Mouse (Mus musculus) intestine, embryonic 14.5 days (tissue): ENCODE results near the gene Ly6g6e. TPM values are rescaled to one million over a fixed set of nuclear protein-coding genes. Genes with fewer than 3 reads are reported as not detected.

ENCODE experiments used
- ATAC-seq: fragments of 200-750 bp; cut with Nextera tagmentation; replicated peaks from 2 replicates; pipeline ENCODE4 v1.8.0; 2017; ENCODE audit warnings: low read depth, moderate number of reproducible peaks, moderate TSS enrichment, moderate library complexity; ENCODE audit not compliant: low FRiP score, low TSS enrichment
- DNase-seq: peaks from one replicate; pipeline ENCODE4 v3.0.0-alpha.2; 2018; ENCODE audit warnings: low spot score
- H3K27ac ChIP-seq: fragments of 300-500 bp; sonication (generic); 2 replicates; pipeline ENCODE4 v1.5.1; 2014; ENCODE audit warnings: low read depth, mild to moderate bottlenecking, control low read depth
- H3K27me3 ChIP-seq: fragments of 300-500 bp; sonication (generic); replicated peaks from 2 replicates; pipeline ENCODE4 v1.6.1; 2014; ENCODE audit warnings: low read length, control low read depth; ENCODE audit not compliant: control insufficient read depth, insufficient read depth
- H3K36me3 ChIP-seq: fragments of 300-500 bp; sonication (generic); 2 replicates; pipeline ENCODE4 v1.6.1; 2014; ENCODE audit warnings: low read length, control low read depth; ENCODE audit not compliant: control insufficient read depth, insufficient read depth
- H3K4me1 ChIP-seq: fragments of 300-500 bp; sonication (generic); replicated peaks from 2 replicates; pipeline ENCODE4 v1.6.1; 2014; ENCODE audit warnings: low read length, control low read depth, mixed read lengths; ENCODE audit not compliant: control insufficient read depth, insufficient read depth
- H3K4me2 ChIP-seq: fragments of 300-500 bp; sonication (generic); 2 replicates; pipeline ENCODE4 v1.6.1; 2014; ENCODE audit warnings: low read length
- H3K4me3 ChIP-seq: fragments of 300-500 bp; sonication (generic); 2 replicates; pipeline ENCODE4 v1.5.1; 2014; ENCODE audit warnings: low read depth, low read length, control low read depth, mixed read lengths
- H3K9ac ChIP-seq: fragments of 300-500 bp; sonication (generic); 2 replicates; pipeline ENCODE4 v1.6.1; 2014; ENCODE audit warnings: mild to moderate bottlenecking, low read length
- H3K9me3 ChIP-seq: fragments of 300-500 bp; sonication (generic); 2 replicates; pipeline ENCODE4 v1.6.1; 2016; ENCODE audit warnings: low read length, control low read depth; ENCODE audit not compliant: control insufficient read depth
- WGBS: fragments of 180-500 bp; shearing (Covaris S2); extraction: QIAGEN DNeasy Blood & Tissue Kit; methylation state at CpG from one replicate; pipeline ENCODE4 v1.1.7; 2014; 5-methylcytosine and 5-hydroxymethylcytosine counted together
- polyA plus RNA-seq: library from polyadenylated mRNA; unstranded; fragments of >200 nt; fragmentation: Nextera tagmentation; extraction: Ambion mirVana; gene quantifications from 2 replicates; pipeline ENCODE4 v1.2.1, GENCODE M21; 2014

The Ly6g6e gene
- polyA plus RNA-seq, 1 experiment from 2014 or later, result 2.8 TPM

DNA sequence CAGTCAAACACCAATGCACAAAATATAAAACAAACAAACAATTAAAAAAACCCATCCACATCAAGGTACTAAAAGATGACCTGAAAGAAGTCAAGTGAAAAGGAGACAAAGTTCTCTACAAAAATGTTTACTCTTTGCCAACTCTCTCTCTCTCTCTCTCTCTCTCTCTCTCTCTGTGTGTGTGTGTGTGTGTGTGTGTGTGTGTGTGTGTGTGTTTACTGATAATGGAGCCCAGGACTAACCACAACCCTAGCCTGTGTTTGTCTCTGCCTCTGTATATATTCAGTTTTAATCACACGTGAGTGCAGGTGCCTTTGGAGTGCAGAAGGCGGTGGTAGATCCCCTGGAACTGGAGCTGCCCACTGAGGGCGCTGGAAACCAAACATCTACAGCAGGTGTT is 19.6 kb upstream of the Ly6g6e start:
- 73% methylated on average over 3 of the region's 3 CpGs for WGBS
- DNase-seq (no peak), ATAC-seq (no peak)
- Histone ChIP-seq H3K27ac (no peak overlapping the region), H3K9me3 (no peaks in the 10 kb centered on the region), H3K4me3 (no peak overlapping the region), H3K4me1 (peaks cover 20% of the 10 kb centered on the region), H3K36me3 (peaks cover 77% of the 10 kb centered on the region), H3K9ac (no peak overlapping the region), H3K27me3 (no peaks in the 10 kb centered on the region), H3K4me2 (no peak overlapping the region)

- peak overlapping the region; percentile 89; the same call in 1 of the 2 replicates for H3K4me3 ChIP-seq
- WGBS, result 58% methylated on average over 9 of the region's 9 CpGs
- peaks cover 12% of the 10 kb centered on the region for H3K4me1 ChIP-seq
- peak overlapping the region; percentile 99; the same call in 1 of the 2 replicates for H3K4me2 ChIP-seq
- 0 out of 2 replicates have a peak overlapping the region, but pooled peaks have one; percentile 5 for H3K9ac ChIP-seq
- H3K9me3 ChIP-seq, result no peaks in the 10 kb centered on the region
- peak overlapping the region; percentile 94; the same call in 1 of the 2 replicates for H3K27ac ChIP-seq
- ATAC-seq (peak; percentile 5; the same call in 1 of the 2 replicates), DNase-seq (no peak)
- H3K27me3 ChIP-seq, result no peaks in the 10 kb centered on the region
- H3K36me3 ChIP-seq, result peaks cover 68% of the 10 kb centered on the region
Observed at GRCm38 (mm10) chr17:35058316-35058715, 18.4 kb upstream of the Ly6g6e start.

- WGBS, result under 1% methylated on average over 57 of the region's 57 CpGs
- Histone ChIP-seq H3K4me1 (peaks cover 13% of the 10 kb centered on the region), H3K36me3 (peaks cover 59% of the 10 kb centered on the region), H3K4me2 (peak within 1 kb of the TSS; percentile 99), H3K9ac (peak within 1 kb of the TSS; percentile 81), H3K27me3 (no peaks in the 10 kb centered on the region), H3K27ac (peak within 1 kb of the TSS; percentile 94), H3K9me3 (no peaks in the 10 kb centered on the region), H3K4me3 (peak within 1 kb of the TSS; percentile 89)
- DNase-seq (peak; percentile 97), ATAC-seq (peak; percentile 91)
Observed at GRCm38 (mm10) chr17:35058911-35059892, 17.5 kb upstream of the Ly6g6e start, which contains the start of gene Ddah2. Gene Ddah2 (plus strand): TSS chr17:35059035.

DNA sequence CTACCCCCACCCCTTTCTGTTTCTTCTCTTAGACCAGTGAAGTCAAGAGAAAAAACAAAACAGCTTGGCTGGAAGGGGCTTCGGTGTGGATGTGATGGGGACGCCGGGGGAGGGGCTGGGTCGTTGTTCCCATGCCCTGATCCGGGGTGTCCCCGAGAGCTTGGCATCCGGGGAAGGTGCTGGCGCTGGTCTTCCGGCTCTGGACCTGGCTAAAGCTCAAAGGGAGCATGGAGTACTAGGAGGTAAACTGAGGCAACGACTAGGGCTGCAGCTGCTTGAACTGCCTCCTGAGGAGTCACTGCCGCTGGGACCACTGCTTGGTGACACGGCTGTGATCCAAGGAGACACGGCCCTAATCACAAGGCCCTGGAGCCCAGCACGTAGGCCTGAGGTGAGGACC is 16.6 kb upstream of the Ly6g6e start:
- H3K36me3 ChIP-seq, result peaks cover 52% of the 10 kb centered on the region
- 26% methylated on average over 14 of the region's 14 CpGs for WGBS
- no peak for ATAC-seq

DNA sequence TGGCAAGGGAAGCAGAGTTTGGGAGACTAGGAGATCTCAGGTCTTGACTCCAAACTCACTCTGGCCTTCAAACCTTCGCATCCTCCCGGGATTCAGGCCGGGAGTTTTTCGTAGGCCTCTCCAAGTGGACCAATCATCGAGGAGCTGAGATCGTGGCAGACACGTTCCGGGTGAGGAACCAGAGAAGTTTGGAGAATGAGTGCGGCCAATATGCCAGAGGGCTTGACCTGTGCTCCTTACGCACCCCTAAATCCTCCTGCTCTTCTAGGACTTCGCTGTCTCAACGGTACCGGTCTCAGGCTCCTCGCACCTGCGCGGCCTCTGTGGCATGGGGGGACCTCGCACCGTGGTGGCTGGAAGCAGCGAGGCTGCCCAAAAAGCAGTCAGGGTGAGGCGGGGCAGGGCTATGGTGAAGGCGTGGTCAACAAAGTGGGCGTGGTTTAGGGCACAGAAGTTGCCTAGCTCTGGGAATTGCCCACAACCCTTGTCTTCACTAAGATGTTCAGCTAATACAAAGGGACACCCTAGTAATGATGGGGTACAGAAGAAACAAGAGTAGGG is 15.9 kb upstream of the Ly6g6e start:
- WGBS, result 58% methylated on average over 22 of the region's 22 CpGs
- peak overlapping the region; percentile 81 for H3K9ac ChIP-seq

More for the DNA sequence above, 16.6 kb upstream of the Ly6g6e start:
- Histone ChIP-seq H3K9ac (peak overlapping the region; percentile 81), H3K27me3 (no peaks in the 10 kb centered on the region), H3K9me3 (no peaks in the 10 kb centered on the region), H3K4me3 (peak overlapping the region; percentile 89), H3K27ac (no peak overlapping the region), H3K4me2 (peak overlapping the region; percentile 99), H3K4me1 (peaks cover 21% of the 10 kb centered on the region)
- DNase-seq, result no peak

GRCm38 (mm10) chr17:35061299-35061698 is 15.4 kb upstream of the Ly6g6e start:
- peaks cover 4% of the 10 kb centered on the region; the same call in 1 of the 2 replicates for H3K27me3 ChIP-seq
- H3K36me3 ChIP-seq, result peaks cover 39% of the 10 kb centered on the region
- H3K4me1 ChIP-seq, result peaks cover 28% of the 10 kb centered on the region
- no peaks in the 10 kb centered on the region for H3K9me3 ChIP-seq
- no peak overlapping the region for H3K9ac ChIP-seq
- H3K27ac ChIP-seq, result no peak overlapping the region
- no peak for ATAC-seq
- H3K4me3 ChIP-seq, result no peak overlapping the region
- DNase-seq, result no peak
- 84% methylated on average over 8 of the region's 8 CpGs for WGBS
- no peak overlapping the region for H3K4me2 ChIP-seq

More for the DNA sequence above, 15.9 kb upstream of the Ly6g6e start:
- ATAC-seq, result no peak
- H3K4me1 ChIP-seq, result peaks cover 28% of the 10 kb centered on the region
- H3K4me3 ChIP-seq, result peak overlapping the region; percentile 89
- peak overlapping the region; percentile 99 for H3K4me2 ChIP-seq
- H3K36me3 ChIP-seq, result peaks cover 44% of the 10 kb centered on the region
- DNase-seq, result no peak
- H3K9me3 ChIP-seq, result no peaks in the 10 kb centered on the region
- H3K27ac ChIP-seq, result no peak overlapping the region
- no peaks in the 10 kb centered on the region for H3K27me3 ChIP-seq

DNA sequence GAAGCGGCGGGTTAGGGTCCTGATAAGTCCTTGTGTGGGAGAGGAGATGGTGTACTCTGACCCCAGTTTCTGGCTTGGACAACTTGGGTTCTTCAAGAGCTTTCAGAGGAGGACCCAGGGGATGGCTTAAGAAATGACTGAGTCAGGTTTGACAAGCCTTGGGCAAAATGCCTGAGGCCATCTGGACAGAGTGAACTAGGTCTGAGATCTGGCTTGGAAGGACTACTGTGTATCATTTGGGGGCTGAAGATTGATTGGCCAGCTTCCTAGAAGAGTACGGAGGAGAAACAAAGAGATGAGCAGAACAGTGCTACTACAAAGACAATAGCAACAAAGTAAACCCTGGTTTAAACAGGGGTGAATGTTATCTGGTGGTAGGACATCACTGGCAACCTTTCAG is 13.2 kb upstream of the Ly6g6e start:
- H3K4me3 ChIP-seq, result no peak overlapping the region
- no peak for ATAC-seq
- H3K9ac ChIP-seq, result no peak overlapping the region
- H3K27ac ChIP-seq, result no peak overlapping the region
- DNase-seq, result no peak
- H3K36me3 ChIP-seq, result peaks cover 21% of the 10 kb centered on the region
- 85% methylated on average over 3 of the region's 3 CpGs for WGBS
- H3K27me3 ChIP-seq, result peaks cover 9% of the 10 kb centered on the region; the same call in 1 of the 2 replicates
- no peak overlapping the region for H3K4me2 ChIP-seq
- peaks cover 28% of the 10 kb centered on the region for H3K4me1 ChIP-seq
- H3K9me3 ChIP-seq, result no peaks in the 10 kb centered on the region

GRCm38 (mm10) chr17:35064378-35064877 is 12.3 kb upstream of the Ly6g6e start:
- H3K4me2 ChIP-seq, result peak overlapping the region; percentile 71
- ATAC-seq (no peak), DNase-seq (no peak)
- H3K4me1 ChIP-seq, result peaks cover 28% of the 10 kb centered on the region
- H3K27me3 ChIP-seq, result peaks cover 9% of the 10 kb centered on the region; the same call in 1 of the 2 replicates
- H3K27ac ChIP-seq, result peak overlapping the region; percentile 29; the same call in 1 of the 2 replicates
- WGBS, result 33% methylated on average over 10 of the region's 10 CpGs
- no peak overlapping the region for H3K9ac ChIP-seq
- peaks cover 20% of the 10 kb centered on the region for H3K36me3 ChIP-seq
- peak overlapping the region; percentile 2; the same call in 1 of the 2 replicates for H3K4me3 ChIP-seq
- no peaks in the 10 kb centered on the region for H3K9me3 ChIP-seq
